20 mouse cellular contexts compared by ENCODE assay signal in genomic region chrX:157305852-157306232, GRCm38 (mm10).
DNase-seq lines count a peak whose midpoint lies in the region; ATAC-seq lines count a peak whose summit lies in the region.
"Had no signal": no experiment of that assay in that cellular context is flagged by ENCODE, and none has a peak within 500 bp of the region (broad histone marks: within the 10 kb centered on the region; RNA-seq: fewer than 3 reads in every experiment).

No protein-coding gene starts in this region.

- peak; percentile 18 for DNase-seq in cerebellum, adult 11 months
- DNase-seq in cerebellum, adult 8-10 months = no peak
- DNase-seq in hindbrain, embryonic 11.5 days (ENCODE audit: low spot score) = no peak
- peak; percentile 10 for DNase-seq in right cerebral cortex, adult 18-20 months
- no peak for DNase-seq in right cerebral cortex, postnatal 14 days
- no peak for DNase-seq in lung, postnatal 10 days
- DNase-seq: gastrocnemius, adult 2 months; kidney, adult 11 months; lung, adult 2 months; lung, postnatal 4 days; spleen, adult 18-20 months had no signal

- H3K9me3 ChIP-seq in hindbrain, embryonic 15.5 days = no peaks in the 10 kb centered on the region
- H3K9me3 ChIP-seq in hindbrain, embryonic 11.5 days (ENCODE audit: control insufficient read depth, low read length) = no peaks in the 10 kb centered on the region
- no peaks in the 10 kb centered on the region for H3K9me3 ChIP-seq in neural tube, embryonic 14.5 days (ENCODE audit: control insufficient read depth, low read length)
- H3K9me3 ChIP-seq: embryonic facial prominence, embryonic 13.5 days; heart, embryonic 15.5 days; limb, embryonic 10.5 days had no signal

- no peaks in the 10 kb centered on the region for H3K27me3 ChIP-seq in hindbrain, embryonic 15.5 days
- no peaks in the 10 kb centered on the region for H3K27me3 ChIP-seq in hindbrain, embryonic 11.5 days (ENCODE audit: control insufficient read depth, insufficient read depth, low read length)
- H3K27me3 ChIP-seq in neural tube, embryonic 14.5 days (ENCODE audit: control insufficient read depth, insufficient read depth, low read length) = no peaks in the 10 kb centered on the region
- H3K27me3 ChIP-seq: CH12.LX; heart, embryonic 15.5 days had no signal

- H3K9ac ChIP-seq in hindbrain, embryonic 15.5 days = no peak overlapping the region
- no peak overlapping the region for H3K9ac ChIP-seq in hindbrain, embryonic 11.5 days (ENCODE audit: low read depth, low read length)
- H3K9ac ChIP-seq in neural tube, embryonic 14.5 days (replicated peaks; ENCODE audit: low read depth, low read length) = no peak overlapping the region
- H3K9ac ChIP-seq: embryonic facial prominence, embryonic 13.5 days; heart, embryonic 15.5 days had no signal

- WGBS in hindbrain, embryonic 15.5 days = 72% methylated on average over 5 of the region's 5 CpGs
- WGBS in hindbrain, embryonic 11.5 days = 83% methylated on average over 5 of the region's 5 CpGs
- 85% methylated on average over 5 of the region's 5 CpGs for WGBS in neural tube, embryonic 14.5 days

- peak overlapping the region; percentile 30; the same call in 1 of the 2 replicates for H3K27ac ChIP-seq in hindbrain, embryonic 15.5 days (replicated peaks)
- H3K27ac ChIP-seq in hindbrain, embryonic 11.5 days (ENCODE audit: low read depth, low read length) = no peak overlapping the region
- no peak overlapping the region for H3K27ac ChIP-seq in neural tube, embryonic 14.5 days (ENCODE audit: low read depth, low read length)
- H3K27ac ChIP-seq: embryonic facial prominence, embryonic 13.5 days; gastrocnemius, adult 2 months; heart, embryonic 15.5 days; kidney, postnatal 0 days; left cerebral cortex, adult 2 months; limb, embryonic 10.5 days had no signal

- H3K4me1 ChIP-seq in hindbrain, embryonic 15.5 days (replicated peaks) = peaks cover 7% of the 10 kb centered on the region; the same call in 1 of the 2 replicates
- no peaks in the 10 kb centered on the region for H3K4me1 ChIP-seq in hindbrain, embryonic 11.5 days (replicated peaks; ENCODE audit: control insufficient read depth, insufficient read depth, low read length)
- H3K4me1 ChIP-seq in neural tube, embryonic 14.5 days (ENCODE audit: control insufficient read depth, insufficient read depth, low read length) = no peaks in the 10 kb centered on the region
- H3K4me1 ChIP-seq: embryonic facial prominence, embryonic 13.5 days; heart, embryonic 15.5 days had no signal

- no peak overlapping the region for H3K4me3 ChIP-seq in hindbrain, embryonic 15.5 days
- H3K4me3 ChIP-seq in hindbrain, embryonic 11.5 days (ENCODE audit: low read depth, low read length) = no peak overlapping the region
- no peak overlapping the region for H3K4me3 ChIP-seq in neural tube, embryonic 14.5 days (ENCODE audit: low read depth, low read length)
- H3K4me3 ChIP-seq: embryonic facial prominence, embryonic 13.5 days; gastrocnemius, adult 2 months; heart, embryonic 15.5 days; left cerebral cortex, adult 2 months; limb, embryonic 10.5 days had no signal

- H3K36me3 ChIP-seq in hindbrain, embryonic 15.5 days = no peaks in the 10 kb centered on the region
- no peaks in the 10 kb centered on the region for H3K36me3 ChIP-seq in hindbrain, embryonic 11.5 days (ENCODE audit: control insufficient read depth, insufficient read depth, low read length)
- no peaks in the 10 kb centered on the region for H3K36me3 ChIP-seq in neural tube, embryonic 14.5 days (ENCODE audit: control insufficient read depth, insufficient read depth, low read length)
- H3K36me3 ChIP-seq: embryonic facial prominence, embryonic 13.5 days; heart, embryonic 15.5 days; limb, embryonic 10.5 days had no signal

- H3K4me2 ChIP-seq in hindbrain, embryonic 15.5 days = no peak overlapping the region
- H3K4me2 ChIP-seq in hindbrain, embryonic 11.5 days (replicated peaks; ENCODE audit: low read depth, low read length) = no peak overlapping the region
- H3K4me2 ChIP-seq in neural tube, embryonic 14.5 days (ENCODE audit: low read depth, low read length) = no peak overlapping the region
- H3K4me2 ChIP-seq: embryonic facial prominence, embryonic 13.5 days; heart, embryonic 15.5 days; liver, embryonic 11.5 days had no signal

- peak; percentile 59; the same call in 1 of the 2 replicates for ATAC-seq in hindbrain, embryonic 15.5 days (ENCODE audit: low FRiP score, low read depth)
- no peak for ATAC-seq in hindbrain, embryonic 11.5 days (ENCODE audit: low FRiP score)
- 0 out of 2 replicates have a peak, but pooled peaks have one; percentile 15 for ATAC-seq in neural tube, embryonic 14.5 days (ENCODE audit: low read depth)

Comparison
In these comparisons a context has a peak if more than half of its experiments do, and no peak if none do; other contexts are left out.
1. DNase-seq: peak in cerebellum, adult 11 months (single experiment) and right cerebral cortex, adult 18-20 months (single experiment); none in cerebellum, adult 8-10 months (single experiment), hindbrain, embryonic 11.5 days (single experiment), right cerebral cortex, postnatal 14 days (single experiment) and lung, postnatal 10 days (single experiment).